Mouse (Mus musculus) gastrocnemius, postnatal 36 days (tissue): Measurements from ENCODE around the gene Cmtm2a. TPM values are rescaled to one million over a fixed set of nuclear protein-coding genes. Genes with fewer than 3 reads are reported as not detected.
"Not testable (repeated sequence)": the region's sequence is repeated elsewhere in the genome, so short reads cannot be mapped to it uniquely, and the experiment has no call there.

Experiments used
- DNase-seq, 2 experiments: peaks; one replicate each; pipeline ENCODE4 v3.0.0; 2022
- intact Hi-C: fragments of 180-260 bp; cut with DNase I; formaldehyde crosslinking; loops from one replicate; pipeline ENCODE4 v1.15.1; 2025
- total RNA-seq, 2 experiments: library from RNA; stranded (reverse); gene quantifications; 2 replicates each; pipeline ENCODE4 v1.2.3; 2021

Cmtm2a gene
- total RNA-seq, 2 experiments from 2014 or later = not detected

DNA sequence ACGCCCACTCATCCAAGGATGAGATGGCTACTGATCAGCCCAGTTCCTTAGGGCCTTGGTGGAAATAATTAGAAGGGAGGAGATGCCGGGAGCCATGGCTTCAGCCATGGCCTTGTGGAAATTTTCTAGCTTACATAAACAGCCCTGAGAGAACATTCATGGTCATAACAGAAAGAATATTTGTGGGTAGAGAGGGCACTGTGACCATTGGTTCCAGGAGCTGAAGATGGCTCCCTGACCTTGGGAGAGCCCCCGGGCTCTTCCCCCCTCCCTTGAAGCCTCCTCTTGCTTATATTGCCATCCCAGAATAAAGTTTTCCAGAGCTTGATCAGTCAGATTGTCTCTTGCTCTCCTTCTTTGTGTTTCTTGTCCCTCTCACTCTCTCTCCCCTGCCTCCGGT, 9.6 kb upstream of the Cmtm2a start:
- intact Hi-C loops, DNase-seq: not testable (repeated sequence)

DNA sequence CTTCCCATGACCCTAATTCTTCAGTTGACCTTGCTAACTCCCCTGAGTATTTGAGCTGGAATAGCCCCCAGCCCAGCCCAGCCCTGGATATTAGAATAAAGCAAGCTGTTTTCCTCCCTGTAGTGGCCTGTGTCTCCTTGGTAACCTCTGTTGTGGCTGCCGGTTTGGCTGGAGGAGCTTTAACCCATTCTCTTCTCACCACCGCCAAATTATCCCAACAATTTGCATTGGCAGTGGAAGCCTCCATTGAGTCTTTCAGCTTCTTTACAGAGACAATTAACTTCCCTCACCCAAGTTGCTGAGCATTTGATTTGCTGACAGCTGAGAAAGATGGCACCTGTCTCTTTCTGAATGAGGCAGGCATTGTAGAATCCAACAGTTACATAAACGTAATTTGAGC, 8.6 kb upstream of the Cmtm2a start:
- DNase-seq, intact Hi-C loops: not testable (repeated sequence)

DNA sequence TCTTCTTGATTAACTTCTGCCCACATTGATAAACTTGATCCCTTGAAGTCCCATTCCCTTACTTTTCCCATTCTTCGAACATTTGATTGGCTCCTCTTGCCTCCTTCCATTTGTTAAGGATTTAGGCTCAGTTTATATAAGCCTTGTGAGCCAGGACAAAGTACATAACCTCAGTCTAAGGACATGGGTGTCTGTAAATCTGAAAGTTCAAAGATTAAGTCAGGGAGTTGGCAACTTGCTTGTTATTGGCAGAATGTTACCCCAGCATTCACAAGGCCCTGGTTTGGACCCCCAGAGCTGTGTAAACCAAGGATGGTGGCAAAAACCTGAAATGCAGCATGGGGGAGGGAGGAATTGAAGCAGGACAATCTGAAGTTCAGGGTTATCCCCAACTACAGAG, 1.4 kb upstream of the Cmtm2a start:
- no peak for DNase-seq
- intact Hi-C loops = no loop called here

DNA sequence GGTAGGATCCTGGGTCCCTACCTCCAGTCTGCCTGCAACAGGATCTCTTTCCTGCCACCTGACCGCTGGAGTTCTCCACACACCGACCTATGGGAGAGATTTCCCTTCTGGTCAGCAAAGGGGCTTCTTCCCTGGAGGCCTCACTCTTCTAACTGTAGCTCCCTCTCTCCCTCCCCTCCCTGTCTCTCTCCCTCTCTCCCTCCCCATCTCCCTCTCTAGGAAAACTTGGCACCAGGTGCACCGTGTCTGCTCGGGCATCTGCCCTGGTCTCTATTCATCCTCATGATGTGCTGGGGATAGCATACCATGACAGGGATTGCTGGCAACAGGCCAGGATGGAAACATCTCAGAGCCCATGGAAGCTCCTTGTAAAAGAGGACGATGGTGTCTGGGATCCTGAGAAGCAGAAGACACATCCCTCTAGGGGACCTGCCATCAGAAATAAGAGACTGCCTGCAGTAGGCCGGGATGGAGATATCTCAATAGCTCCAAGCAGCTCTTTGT, 24.0 kb downstream of the Cmtm2a start:
- intact Hi-C loops = no loop called here

DNA sequence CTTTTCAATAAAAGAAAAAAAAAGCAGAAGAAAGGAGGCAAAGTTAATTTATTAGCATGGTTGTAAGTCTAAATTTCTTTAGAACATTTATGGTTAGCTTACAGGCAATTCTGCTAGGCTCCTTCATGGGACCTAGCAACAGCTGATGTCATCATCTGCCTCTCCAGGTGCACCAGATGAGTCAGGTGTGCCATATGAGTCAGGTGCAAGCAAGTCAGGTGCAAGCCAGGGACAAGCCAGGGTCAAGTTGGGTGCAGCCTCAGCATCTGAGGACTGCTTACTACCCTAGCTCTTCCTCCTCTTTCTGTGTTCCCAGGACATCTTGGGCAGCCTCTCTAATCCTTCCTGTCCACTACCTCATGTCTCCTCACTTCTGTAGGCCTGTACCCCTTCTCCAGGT, 24.6 kb downstream of the Cmtm2a start:
- DNase-seq = no peak
- intact Hi-C loops = no loop called here

More for the DNA sequence above, 24.0 kb downstream of the Cmtm2a start:
- DNase-seq = no peak

DNA sequence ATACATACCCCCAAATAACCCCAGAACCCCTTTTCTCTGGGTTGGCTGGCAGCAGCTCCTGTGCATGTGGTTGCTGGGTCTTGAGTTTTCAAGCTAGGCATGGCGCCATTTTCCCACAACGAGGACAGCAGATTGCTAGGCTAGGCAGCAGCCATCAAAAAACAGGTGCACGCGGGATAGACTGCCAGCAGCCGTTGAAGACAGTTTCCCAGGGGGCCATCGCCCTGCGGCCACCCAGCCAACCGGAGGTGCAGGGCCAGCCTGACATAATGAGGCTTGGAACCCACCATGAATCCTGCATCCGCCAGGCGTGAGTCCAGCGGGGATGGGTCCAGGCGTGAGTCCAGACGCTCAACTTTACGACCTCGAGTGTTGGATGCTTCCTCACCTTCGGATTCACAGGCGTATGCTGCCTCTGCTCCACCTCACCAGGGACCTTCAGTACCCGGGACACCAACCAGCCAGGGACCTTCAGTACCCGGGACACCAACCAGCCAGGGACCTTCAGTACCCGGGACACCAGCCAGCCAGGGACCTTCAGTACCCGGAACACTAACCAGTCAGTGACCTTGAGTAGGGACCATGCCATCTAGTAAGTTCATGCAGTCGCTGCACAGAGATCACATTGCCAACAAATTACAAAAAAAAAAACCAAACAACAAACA, 28.6 kb downstream of the Cmtm2a start:
- intact Hi-C loops, DNase-seq: not testable (repeated sequence)

DNA sequence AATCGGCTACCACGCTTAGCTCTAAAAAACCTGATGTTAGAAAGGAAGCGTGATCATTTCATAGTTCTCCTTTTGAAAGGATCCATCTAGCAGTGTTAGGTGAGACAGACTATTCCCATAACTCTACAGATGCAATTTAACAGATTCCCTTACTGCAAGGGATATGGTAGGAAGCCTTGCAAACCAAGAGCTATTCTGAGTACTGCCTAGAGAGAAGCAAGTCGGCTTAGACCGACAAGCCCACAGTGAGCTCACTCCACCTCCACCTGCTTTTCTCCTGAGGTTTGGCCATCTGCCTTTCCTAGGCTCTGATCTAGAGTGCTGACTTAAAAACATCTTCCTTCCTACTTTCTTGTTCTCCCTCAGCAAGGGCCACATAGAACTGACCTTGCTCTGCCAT, 31.2 kb downstream of the Cmtm2a start:
- intact Hi-C loops, DNase-seq: not testable (repeated sequence)

DNA sequence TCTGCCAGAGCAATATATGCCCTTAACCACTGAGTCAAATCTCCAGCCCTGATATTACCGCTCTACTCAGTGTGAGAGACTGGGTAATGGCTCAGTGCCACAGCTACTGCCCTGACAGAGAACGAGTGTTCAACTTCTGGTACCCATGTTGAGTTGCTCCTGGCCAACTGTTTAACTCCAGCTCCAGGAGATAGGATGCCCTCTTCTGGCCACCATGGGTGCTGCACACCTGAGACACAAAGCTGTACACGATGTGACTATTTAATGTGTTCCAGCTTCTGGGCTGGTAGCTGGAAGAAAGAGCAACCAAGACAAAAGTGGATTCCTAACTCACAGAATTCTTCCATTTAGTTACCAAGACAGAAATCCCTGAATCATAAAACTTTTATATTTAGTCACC, 40.0 kb downstream of the Cmtm2a start:
- intact Hi-C loops = loop anchor here (5.0 kb wide), 1 partner anchor 184 kb away; no protein-coding TSS in a partner anchor
- DNase-seq = no peak

DNA sequence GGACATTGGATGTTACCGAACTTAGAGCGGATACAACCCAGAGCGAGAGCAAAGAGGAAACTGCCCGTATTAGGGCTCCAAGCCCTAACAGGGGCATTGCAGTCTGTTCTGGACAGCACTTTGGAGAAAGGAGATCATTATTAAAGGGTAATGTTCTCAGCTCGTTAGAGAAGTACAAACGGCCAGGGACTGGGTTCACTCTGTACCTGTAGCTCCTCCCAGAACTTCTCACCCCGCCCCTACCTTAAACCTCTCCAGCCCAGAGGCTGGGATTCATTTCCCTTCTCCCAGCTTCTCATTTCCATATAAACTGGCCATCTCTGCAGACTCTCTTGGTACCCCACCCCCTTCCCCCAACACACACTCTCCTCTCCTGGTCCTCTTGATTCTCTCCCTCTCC, 41.5 kb downstream of the Cmtm2a start:
- no peak for DNase-seq
- intact Hi-C loops = loop anchor here (5.0 kb wide), 1 partner anchor 186 kb away; no protein-coding TSS in a partner anchor

DNA sequence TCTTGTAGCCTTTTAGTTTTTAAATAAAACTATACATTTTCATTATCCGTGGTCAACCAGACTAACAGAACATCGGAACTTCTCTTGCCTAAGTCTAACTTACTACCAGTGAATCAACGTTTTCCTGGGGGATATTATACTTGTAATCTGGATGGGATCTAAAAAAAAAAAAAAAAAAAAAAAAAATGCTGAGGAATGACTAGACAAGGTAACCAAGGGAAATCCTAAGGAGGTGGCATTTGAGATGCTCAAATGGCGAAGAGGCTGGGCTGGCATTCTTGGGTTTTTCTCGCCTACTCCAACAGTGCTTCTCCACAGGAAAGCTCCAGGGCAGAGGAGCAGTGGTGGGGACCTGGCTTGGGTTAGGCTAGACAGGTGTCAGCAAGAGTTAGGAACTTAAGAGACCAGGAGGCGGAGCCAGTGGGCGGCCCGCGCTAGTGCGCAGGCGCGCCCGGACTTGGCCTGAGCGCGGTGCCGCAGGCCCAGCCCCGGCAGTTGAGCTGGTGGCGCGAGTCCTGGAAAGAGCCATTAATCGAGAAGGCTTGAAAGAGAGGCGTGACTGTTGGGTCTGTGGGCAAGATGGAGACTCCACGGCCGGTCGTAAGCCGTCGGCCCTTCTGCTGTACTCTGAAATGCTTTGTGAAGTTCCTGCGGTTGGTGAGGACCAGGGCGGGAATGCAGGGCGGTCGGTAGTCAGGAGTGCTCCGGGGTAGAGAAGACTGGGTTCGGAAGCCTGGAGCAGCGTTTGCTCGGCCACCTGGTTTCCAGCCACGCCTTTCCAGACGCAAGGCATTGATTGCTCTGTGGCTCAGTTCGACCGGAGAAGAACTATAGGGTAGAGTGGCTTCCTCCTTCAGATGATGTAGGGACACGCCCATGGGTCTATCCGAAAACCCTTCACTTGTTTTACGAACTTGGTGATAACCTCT, 42.3 kb downstream of the Cmtm2a start, which contains the start of gene Cklf:
Gene Cklf, plus strand, starts transcription at position 423 of the 929 bp plus-strand sequence.
- peak; percentile 79 to 82 for DNase-seq
- intact Hi-C loops = loop anchor here (1.0 to 5.0 kb wide), 2 partner anchors 90 to 187 kb away; no protein-coding TSS in a partner anchor

DNA sequence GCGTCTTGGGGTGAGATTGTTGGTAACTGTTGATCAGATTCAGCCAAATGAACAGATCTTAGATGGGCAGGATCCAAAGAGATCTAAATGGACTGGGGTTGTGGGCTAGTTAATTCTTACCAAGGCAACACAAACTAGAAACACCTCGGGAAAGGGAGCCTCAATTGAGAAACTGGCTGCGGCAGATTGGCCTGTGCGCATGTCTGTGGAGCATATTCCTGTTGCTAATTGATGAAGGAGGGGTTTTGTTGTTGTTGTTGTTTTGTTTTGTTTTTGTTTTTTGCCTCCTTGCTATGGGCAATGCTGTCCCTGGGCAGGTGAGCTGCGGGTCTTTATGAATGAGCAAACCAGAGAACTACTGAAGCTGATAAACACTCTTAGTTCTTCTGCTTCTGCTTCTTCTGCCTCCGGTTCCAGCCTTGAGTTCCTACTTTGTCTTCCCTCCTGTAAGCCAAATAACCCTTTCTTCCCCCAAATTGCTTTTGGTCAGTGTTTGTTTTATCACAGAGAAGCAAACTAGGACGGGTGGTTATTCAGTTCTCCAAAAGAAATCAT, 43.5 kb downstream of the Cmtm2a start:
- intact Hi-C loops = no loop called here
- no peak for DNase-seq

DNA sequence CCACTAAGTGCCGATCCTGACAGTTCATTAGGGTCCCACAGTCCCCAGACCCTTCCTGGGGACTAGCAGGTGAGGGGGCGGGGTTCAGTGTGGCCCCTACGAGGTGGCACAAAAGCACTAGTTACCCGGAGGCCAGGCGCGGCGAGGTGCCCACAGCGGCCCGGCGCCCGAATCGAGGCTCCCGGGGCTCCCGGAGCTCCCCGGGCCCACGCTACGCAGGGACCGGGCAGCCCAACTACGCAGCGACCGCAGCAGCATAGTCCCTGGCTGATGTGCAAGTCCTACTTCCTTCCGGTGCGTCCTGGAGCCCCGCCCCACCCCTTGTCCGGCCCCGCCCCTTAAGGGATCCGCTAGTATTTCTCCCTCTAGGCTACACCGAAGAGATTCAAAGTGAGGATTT, 44.7 kb downstream of the Cmtm2a start, which contains the start of gene Tk2:
Gene Tk2, minus strand, starts transcription at position 283 of the 400 bp plus-strand sequence.
- intact Hi-C loops = no loop called here
- peak; percentile 59 to 60 for DNase-seq

DNA sequence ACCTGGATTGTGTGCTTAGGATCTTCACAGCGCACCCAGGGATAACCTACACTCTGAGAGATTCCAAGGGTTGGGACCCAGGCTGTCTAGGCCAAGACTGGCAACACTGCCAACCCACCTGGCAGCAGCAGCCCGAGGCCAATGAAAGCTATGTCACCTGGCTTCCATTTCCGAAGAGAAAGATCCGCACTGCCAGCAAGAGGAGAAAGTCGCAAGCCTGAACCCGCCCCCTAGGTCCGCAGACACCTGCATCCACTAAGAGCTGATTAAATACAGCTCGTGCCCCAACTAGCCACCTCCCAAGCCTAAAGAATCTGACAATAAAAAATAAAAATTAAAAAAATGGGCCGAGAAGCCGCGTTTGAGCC, 45.1 kb downstream of the Cmtm2a start:
- intact Hi-C loops = no loop called here
- DNase-seq = no peak

DNA sequence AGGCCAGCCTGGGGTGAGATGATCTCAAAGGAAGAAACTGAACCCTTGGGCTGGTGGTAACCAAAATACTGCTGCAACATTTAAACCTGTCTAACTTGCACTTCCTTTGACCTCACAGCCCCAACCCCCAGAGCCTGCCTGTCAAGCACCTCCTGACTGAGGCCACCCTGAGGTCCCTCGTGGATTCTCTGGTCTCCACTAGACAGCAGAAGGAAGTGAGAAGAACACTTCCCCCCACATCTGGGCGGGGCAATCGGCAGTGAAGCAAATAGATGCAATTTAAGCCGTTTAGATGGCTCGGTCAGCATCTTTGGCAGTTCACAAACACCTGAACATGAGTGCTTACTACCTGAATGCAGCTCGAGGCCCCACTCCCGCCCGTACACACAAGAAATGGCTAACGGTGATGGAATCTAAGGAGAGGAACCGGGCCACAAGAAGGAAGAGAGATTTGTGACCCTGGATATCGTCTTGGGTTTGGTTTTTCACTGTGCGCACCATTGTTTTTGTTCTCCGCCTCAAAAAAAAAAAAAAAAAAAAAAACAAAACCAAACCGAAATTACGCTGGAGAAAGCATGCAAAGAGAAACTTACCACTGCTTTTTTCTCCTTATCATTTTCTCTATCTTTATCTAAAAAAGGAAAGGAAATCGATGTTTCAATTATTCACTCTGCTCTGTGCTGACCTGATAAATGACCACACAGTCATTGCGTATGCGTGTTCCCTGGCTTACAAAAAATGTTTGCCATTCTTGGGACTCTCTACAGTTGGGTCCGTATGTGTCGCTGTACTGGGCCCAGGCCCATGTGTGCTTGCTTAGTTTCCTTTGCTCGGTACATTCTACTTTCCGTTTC, 45.7 kb downstream of the Cmtm2a start:
- intact Hi-C loops = no loop called here
- no peak for DNase-seq

DNA sequence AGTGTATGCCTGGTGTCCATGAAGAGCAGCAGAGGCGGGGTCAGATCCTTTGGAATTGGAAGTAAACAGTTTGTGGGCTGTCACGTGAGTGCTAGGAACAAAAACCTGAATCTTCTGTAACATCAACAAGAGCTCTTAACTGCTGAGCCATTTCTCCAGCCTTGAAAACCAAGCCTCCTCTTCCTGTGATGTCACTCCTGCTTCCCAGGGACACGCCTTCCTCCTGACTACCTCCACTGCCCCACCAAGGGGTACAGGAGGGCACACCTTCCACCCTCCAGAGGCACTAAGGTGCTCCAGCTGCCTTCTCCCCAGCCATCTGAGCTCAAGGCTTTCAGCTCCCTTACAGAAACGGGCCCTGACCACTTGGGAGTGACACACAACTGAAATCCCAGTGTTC, 46.4 kb downstream of the Cmtm2a start:
- no peak for DNase-seq
- intact Hi-C loops = no loop called here

DNA sequence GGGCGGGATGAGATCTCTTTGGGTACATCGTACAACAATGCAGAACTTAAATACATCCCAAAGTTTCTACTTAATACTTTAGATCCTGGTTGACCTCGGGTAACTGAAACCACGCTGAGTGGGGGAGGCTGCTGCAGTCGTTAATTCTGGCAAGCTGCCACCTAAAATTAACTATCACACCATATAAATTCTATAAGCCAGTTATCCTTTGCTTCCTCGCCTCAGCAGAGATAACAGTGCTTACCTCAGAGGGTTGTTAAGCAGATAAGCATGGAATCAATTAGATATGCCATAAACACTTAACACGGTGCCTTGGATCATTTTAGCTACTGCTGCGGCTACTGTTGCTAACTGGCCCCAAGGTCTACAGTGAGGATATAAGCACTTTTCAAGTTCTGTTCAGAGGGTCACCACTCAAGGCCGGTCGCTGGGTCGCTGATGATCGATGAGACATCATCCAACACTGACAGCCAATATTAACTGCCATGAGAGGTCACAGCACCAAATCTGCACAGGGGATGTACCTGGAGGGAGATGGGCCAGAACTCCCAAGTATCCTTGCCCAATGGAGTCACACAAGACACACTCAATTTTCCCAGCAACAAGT, 50.8 kb downstream of the Cmtm2a start:
- no peak for DNase-seq
- intact Hi-C loops = no loop called here

DNA sequence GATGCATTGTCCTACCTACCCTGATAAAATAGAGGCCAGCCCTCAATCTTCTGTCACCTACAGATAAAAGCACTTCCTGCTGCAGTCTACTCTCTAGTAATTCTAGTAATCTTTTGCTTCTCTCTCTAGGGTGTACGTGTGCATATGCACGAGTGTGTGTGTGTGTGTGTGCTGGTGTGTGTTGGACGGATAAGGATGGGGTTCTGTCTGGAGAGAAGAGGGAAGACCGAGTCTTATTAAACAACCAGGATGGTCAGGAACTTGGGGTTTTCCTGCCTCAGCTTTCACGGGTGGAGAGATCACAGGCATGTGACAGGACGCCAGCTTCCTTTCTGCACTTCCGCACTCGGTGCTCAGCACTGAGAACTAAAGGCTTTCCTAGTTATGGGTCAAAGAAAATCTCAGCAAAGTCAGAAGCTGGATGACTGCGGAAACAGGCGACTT, 53.5 kb downstream of the Cmtm2a start:
- intact Hi-C loops = no loop called here
- DNase-seq = no peak

DNA sequence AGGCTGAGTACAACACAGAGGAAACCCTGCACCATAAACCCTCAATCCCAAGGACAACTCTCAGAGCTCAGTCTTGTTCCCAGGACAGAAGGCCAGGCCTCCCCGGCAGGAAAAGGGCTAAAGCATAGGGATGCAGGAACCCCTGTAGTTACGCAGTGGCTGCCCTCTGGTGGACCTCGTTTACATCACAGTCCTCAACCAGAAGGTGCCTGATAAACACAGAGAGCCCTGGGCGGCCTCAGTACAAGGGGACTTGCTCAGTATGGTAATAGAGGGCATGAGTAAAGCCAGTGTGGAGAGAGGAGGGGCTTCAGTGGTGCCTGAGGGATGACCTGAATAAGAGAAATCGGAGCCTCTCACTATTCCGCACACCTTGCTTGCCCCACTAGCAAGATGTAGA, 58.4 kb downstream of the Cmtm2a start:
- intact Hi-C loops = no loop called here
- DNase-seq = no peak

DNA sequence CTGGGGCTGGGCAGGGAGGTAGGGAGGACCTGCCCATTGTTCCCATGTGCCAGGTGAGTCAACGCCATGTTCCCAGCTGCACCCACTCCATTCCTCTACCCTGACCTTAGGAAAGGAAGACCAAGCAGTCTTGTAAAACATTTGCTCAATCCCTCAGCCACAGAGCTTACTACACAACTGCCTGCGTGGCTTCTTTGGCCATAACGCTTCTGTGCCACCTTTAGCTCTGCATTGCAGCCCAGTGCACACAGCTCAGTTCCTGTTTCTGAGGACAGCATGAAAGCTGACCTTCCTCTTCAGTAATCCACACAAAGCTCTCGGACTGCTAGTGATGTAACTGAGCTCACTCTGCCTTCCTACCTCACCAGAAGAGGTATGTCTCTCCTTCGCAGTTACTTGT, 60.1 kb downstream of the Cmtm2a start:
- DNase-seq = no peak
- intact Hi-C loops = no loop called here

DNA sequence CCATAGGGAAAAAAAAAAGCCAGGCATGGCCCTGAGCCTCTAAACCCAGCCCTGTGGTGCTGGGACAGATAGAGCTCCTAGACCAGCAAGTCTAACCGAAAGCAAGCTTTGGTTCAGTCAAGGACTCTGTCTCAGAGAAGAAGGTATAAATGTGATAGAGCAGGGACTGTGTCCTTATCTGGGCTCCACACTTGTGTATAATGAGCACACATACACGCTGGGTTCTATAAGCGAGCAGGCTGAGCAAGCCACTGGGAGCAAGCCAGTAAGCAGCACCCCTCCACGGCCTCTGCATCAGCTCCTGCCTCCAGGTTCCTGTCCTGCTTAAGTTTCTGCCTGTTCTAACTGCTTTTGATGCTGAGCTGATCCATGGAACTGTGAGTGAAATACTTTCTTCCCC, 60.9 kb downstream of the Cmtm2a start:
- intact Hi-C loops = no loop called here
- no peak for DNase-seq
